Mouse (Mus musculus) frontal cortex, postnatal 14 days (tissue): Measurements from ENCODE around the gene Acsf2.

Source experiments
- DNase-seq, 2 experiments: peaks; one replicate each; pipeline ENCODE4 v3.0.0; 2022; ENCODE audit warnings: low spot score in 2 of 2

The Acsf2 gene

GRCm38 (mm10) chr11:94598437-94599120 is 3.1 kb downstream of the Acsf2 start:
- no peak for DNase-seq

- DNase-seq, result no peak
These were observed 4.4 kb downstream of the Acsf2 start for GRCm38 (mm10) chr11:94597319-94597718.

GRCm38 (mm10) chr11:94596311-94596852 is 5.3 kb downstream of the Acsf2 start:
- DNase-seq, result no peak

- DNase-seq, result no peak
These were observed 14.2 kb downstream of the Acsf2 start for GRCm38 (mm10) chr11:94587511-94587910.

GRCm38 (mm10) chr11:94585091-94585490 is 16.6 kb downstream of the Acsf2 start:
- no peak for DNase-seq

GRCm38 (mm10) chr11:94580111-94580740 is 21.4 kb downstream of the Acsf2 start:
- DNase-seq, result no peak

- DNase-seq, result no peak
These were observed 25.3 kb downstream of the Acsf2 start for GRCm38 (mm10) chr11:94576361-94576760.

- no peak for DNase-seq
These were observed 26.6 kb downstream of the Acsf2 start for GRCm38 (mm10) chr11:94575036-94575435.

GRCm38 (mm10) chr11:94574560-94574959 is 27.1 kb downstream of the Acsf2 start:
- no peak for DNase-seq

- DNase-seq, result no peak
These were observed 29.8 kb downstream of the Acsf2 start for GRCm38 (mm10) chr11:94571850-94572249.

- no peak for DNase-seq
These were observed 31.1 kb downstream of the Acsf2 start for GRCm38 (mm10) chr11:94570612-94571011.

- no peak for DNase-seq
These were observed 34.3 kb downstream of the Acsf2 start for GRCm38 (mm10) chr11:94567326-94567725.

GRCm38 (mm10) chr11:94566534-94566933 is 35.1 kb downstream of the Acsf2 start:
- DNase-seq, result no peak

- no peak for DNase-seq
These were observed 36.6 kb downstream of the Acsf2 start for GRCm38 (mm10) chr11:94565151-94565479.

- DNase-seq, result no peak
These were observed 37.1 kb downstream of the Acsf2 start, which contains the start of gene Chad for GRCm38 (mm10) chr11:94564437-94565150. TSS of gene Chad (plus strand) at chr11:94565047.

GRCm38 (mm10) chr11:94563821-94564220 is 37.9 kb downstream of the Acsf2 start:
- DNase-seq, result no peak

GRCm38 (mm10) chr11:94563383-94563782 is 38.3 kb downstream of the Acsf2 start:
- no peak for DNase-seq

GRCm38 (mm10) chr11:94558226-94558625 is 43.4 kb downstream of the Acsf2 start:
- DNase-seq, result no peak

- no peak for DNase-seq
These were observed 51.3 kb downstream of the Acsf2 start for GRCm38 (mm10) chr11:94550442-94550744.

- DNase-seq, result no peak
These were observed 51.8 kb downstream of the Acsf2 start for GRCm38 (mm10) chr11:94549691-94550441.

GRCm38 (mm10) chr11:94548888-94549690 is 52.6 kb downstream of the Acsf2 start, which contains the start of gene Rsad1:
TSS of gene Rsad1 (minus strand) at chr11:94549255.
- peak; percentile 91 to 95 for DNase-seq
